Mouse (Mus musculus) stomach, embryonic 16.5 days (tissue): ENCODE results near the gene Cdc42se1. TPM values are rescaled to one million over a fixed set of nuclear protein-coding genes. Genes with fewer than 3 reads are reported as not detected.

Experiments used
- ATAC-seq: fragments of 200-750 bp; cut with Nextera tagmentation; 2 replicates; pipeline ENCODE4 v1.8.0; 2017; ENCODE audit warnings: moderate number of reproducible peaks, moderate TSS enrichment; ENCODE audit not compliant: insufficient read depth, low FRiP score
- H3K27ac ChIP-seq: fragments of 300-500 bp; sonication (generic); 2 replicates; pipeline ENCODE4 v1.5.1; 2014; ENCODE audit warnings: low read length
- H3K27me3 ChIP-seq: fragments of 300-500 bp; sonication (generic); 2 replicates; pipeline ENCODE4 v1.6.1; 2014; ENCODE audit warnings: low read length, control low read depth, mixed read lengths; ENCODE audit not compliant: control insufficient read depth, insufficient read depth
- H3K36me3 ChIP-seq: fragments of 300-500 bp; sonication (generic); 2 replicates; pipeline ENCODE4 v1.6.1; 2014; ENCODE audit warnings: low read length; ENCODE audit not compliant: control insufficient read depth, insufficient read depth
- H3K4me1 ChIP-seq: fragments of 300-500 bp; sonication (generic); 2 replicates; pipeline ENCODE4 v1.6.1; 2014; ENCODE audit warnings: low read length, control low read depth, mixed read lengths; ENCODE audit not compliant: control insufficient read depth, insufficient read depth
- H3K4me2 ChIP-seq: fragments of 300-500 bp; sonication (generic); 2 replicates; pipeline ENCODE4 v1.6.1; 2014; ENCODE audit warnings: low read depth, low read length, mixed read lengths
- H3K4me3 ChIP-seq: fragments of 300-500 bp; sonication (generic); replicated peaks from 2 replicates; pipeline ENCODE4 v1.5.1; 2014; ENCODE audit warnings: mild to moderate bottlenecking, low read length
- H3K9ac ChIP-seq: fragments of 300-500 bp; sonication (generic); 2 replicates; pipeline ENCODE4 v1.6.1; 2014; ENCODE audit warnings: low read length
- H3K9me3 ChIP-seq: fragments of 300-500 bp; sonication (generic); replicated peaks from 2 replicates; pipeline ENCODE4 v1.6.1; 2016; ENCODE audit warnings: low read length, control low read depth; ENCODE audit not compliant: control insufficient read depth
- WGBS: fragments of 180-500 bp; shearing (Covaris S2); extraction: QIAGEN DNeasy Blood & Tissue Kit; methylation state at CpG from one replicate; pipeline ENCODE4 v1.1.7; 2014; 5-methylcytosine and 5-hydroxymethylcytosine counted together
- polyA plus RNA-seq: library from polyadenylated mRNA; unstranded; fragments of >200 nt; fragmentation: Nextera tagmentation; extraction: Ambion mirVana; gene quantifications from 2 replicates; pipeline ENCODE4 v1.2.1, GENCODE M21; 2015

Cdc42se1 gene
- polyA plus RNA-seq, 1 experiment from 2014 or later: 118 TPM

DNA sequence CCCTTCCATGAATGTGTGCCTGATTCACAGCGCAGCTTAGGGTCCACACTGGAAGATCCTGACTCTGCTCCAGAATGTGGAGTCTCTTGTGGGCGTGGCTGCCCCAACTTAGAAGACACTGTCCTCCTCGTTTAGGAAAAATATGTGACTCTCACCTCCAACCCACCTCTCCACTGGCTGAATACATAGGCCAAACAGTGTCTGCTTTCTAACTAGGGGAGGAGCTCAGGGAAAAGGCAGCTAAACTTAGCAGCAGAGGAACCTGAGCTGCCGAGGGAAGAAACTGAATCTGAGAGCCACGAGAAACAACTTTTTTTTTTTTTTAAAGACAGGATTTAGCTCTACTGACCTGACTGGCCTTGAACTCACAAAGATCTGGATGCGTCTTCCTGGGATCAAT is 46.6 kb downstream of the Cdc42se1 start:
- H3K36me3 ChIP-seq: no peaks in the 10 kb centered on the region
- no peak overlapping the region for H3K27ac ChIP-seq
- H3K4me3 ChIP-seq: no peak overlapping the region
- 66% methylated on average over 6 of the region's 6 CpGs for WGBS
- H3K9ac ChIP-seq: no peak overlapping the region
- no peak for ATAC-seq
- H3K9me3 ChIP-seq: no peaks in the 10 kb centered on the region
- no peaks in the 10 kb centered on the region for H3K27me3 ChIP-seq
- H3K4me1 ChIP-seq: peaks cover 6% of the 10 kb centered on the region; the same call in 1 of the 2 replicates
- no peak overlapping the region for H3K4me2 ChIP-seq

DNA sequence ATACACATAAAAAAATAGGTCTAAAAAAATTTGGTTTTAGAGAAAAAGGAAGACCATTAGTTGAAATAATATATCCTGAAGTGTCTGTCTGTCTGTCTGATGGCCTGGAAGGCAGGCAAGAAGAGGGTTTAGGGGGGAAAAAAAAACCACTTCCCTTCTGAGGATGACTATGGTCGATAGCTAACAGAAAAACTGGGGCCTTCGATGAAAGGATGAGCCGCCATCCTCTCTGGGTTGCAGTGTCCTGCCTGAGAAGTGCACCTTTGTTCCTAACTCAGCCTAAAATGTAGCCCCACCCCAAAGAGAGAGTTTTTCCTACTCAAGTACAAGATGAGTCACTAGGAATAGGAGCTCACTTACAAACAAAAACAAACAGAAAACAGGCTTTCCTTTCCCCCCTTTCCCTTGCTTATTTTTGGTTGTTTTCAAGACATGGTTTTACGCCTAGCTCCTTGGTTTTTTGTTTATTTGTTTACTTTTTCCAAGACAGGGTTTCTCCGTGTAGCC is 47.9 kb downstream of the Cdc42se1 start:
- no peak for ATAC-seq
- H3K36me3 ChIP-seq: no peaks in the 10 kb centered on the region
- 68% methylated on average over 5 of the region's 5 CpGs for WGBS
- H3K4me2 ChIP-seq: no peak overlapping the region
- no peak overlapping the region for H3K27ac ChIP-seq
- H3K9me3 ChIP-seq: no peaks in the 10 kb centered on the region
- no peaks in the 10 kb centered on the region for H3K27me3 ChIP-seq
- H3K4me3 ChIP-seq: no peak overlapping the region
- peaks cover 10% of the 10 kb centered on the region for H3K4me1 ChIP-seq
- no peak overlapping the region for H3K9ac ChIP-seq

DNA sequence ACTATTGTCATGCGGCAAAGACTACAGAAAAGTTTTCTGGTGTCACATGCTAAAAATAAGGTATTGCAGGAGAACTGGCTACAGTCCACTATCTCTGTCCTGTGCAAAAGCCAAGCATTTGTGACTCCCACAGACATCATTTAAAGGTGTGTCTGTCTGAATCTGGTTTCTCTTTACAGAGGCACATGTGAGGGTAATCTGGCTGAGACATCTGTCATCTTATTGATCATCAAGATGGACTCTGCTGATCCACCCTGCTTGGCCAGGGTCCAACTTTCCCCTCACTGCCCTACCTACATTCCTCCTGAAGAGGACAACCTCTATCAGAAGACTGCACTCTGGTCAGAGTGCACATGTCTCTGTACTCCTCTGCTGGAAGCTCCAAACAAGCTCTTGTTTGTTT is 48.6 kb downstream of the Cdc42se1 start:
- no peak overlapping the region for H3K9ac ChIP-seq
- 0 out of 2 replicates have a peak overlapping the region, but pooled peaks have one; percentile 10 for H3K27ac ChIP-seq
- no peaks in the 10 kb centered on the region for H3K36me3 ChIP-seq
- 84% methylated on average over 1 of the region's 1 CpGs for WGBS
- H3K9me3 ChIP-seq: no peaks in the 10 kb centered on the region
- no peaks in the 10 kb centered on the region for H3K27me3 ChIP-seq
- H3K4me1 ChIP-seq: peaks cover 10% of the 10 kb centered on the region
- H3K4me3 ChIP-seq: no peak overlapping the region
- ATAC-seq: no peak
- no peak overlapping the region for H3K4me2 ChIP-seq

DNA sequence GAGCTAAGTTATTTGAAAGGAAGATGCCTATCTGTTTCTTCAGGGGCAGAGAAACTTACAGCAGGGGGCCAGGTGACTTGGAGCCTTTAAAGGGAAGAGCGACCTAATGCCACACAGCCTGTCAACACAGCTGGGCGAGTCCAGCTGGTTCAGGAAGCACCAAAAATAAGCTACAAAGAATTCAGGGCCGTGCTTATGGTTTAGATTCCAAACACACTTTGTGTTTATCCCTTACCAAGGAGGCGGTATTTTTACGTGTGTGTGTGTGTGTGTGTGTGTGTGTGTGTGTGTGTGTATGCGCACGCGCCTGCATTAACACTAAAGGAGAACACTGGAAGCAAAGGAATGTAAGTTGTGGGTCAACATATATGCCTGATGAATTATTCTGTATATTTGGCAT is 52.2 kb downstream of the Cdc42se1 start:
- H3K4me1 ChIP-seq: peaks cover 24% of the 10 kb centered on the region
- no peaks in the 10 kb centered on the region for H3K27me3 ChIP-seq
- H3K9me3 ChIP-seq: no peaks in the 10 kb centered on the region
- WGBS: 6% methylated on average over 8 of the region's 8 CpGs
- no peak for ATAC-seq
- H3K27ac ChIP-seq: peak overlapping the region; percentile 94
- H3K36me3 ChIP-seq: no peaks in the 10 kb centered on the region
- H3K9ac ChIP-seq: peak overlapping the region; percentile 90
- H3K4me3 ChIP-seq: peak overlapping the region; percentile 83
- peak overlapping the region; percentile 95 for H3K4me2 ChIP-seq

DNA sequence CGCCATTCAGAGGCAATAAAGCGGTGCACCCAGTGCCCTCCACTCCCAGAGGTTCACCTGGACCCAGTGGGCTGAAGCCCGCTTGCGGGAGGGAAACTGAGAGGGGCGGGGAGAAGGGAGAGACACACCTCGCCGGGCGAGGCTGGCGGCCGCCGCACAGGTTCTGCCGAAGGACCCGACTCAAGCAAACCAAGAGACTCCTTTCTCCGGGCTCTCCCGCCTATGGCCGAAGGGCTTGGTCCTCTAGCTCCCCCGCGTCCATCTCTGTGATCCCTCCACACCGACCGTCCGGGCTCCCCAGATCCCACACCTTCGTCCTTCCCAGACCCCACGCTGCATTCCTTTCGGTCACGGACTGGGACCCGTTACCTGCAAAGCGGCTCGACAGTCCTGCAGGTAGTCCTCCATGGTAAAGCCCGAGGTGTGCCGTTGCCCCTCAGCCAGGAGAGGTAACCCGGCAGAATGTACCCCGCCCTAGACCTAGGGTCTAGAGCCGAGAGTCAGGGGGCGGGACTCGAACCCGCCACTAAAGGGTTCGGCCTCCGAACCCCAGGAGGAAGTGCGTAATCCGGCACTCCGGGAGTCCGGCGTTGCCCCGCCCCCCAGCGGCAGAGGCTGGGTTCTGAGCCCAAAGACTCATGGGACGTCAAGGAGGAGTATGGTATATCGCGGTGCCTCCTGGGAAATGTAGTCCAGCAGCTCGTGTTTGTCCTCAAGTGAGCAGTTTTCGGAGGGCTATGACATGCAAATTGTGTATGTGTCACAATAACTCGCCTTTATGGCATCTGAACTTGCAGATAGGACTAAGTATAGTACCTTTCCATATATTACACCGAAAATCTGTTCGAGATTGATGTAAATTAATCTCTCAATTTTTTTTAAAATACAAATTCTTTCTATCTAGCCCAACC is 52.9 kb downstream of the Cdc42se1 start, which contains the start of the genes Mindy1 and Prune1:
Gene Mindy1, plus strand, starts transcription at position 130 of the 911 bp plus-strand sequence.
Gene Prune1, minus strand, starts transcription at position 861 of the 911 bp plus-strand sequence.
- peaks cover 24% of the 10 kb centered on the region for H3K4me1 ChIP-seq
- peak within 1 kb of the TSS; percentile 90 for H3K9ac ChIP-seq
- H3K36me3 ChIP-seq: no peaks in the 10 kb centered on the region
- H3K27ac ChIP-seq: peak within 1 kb of the TSS; percentile 99
- under 1% methylated on average over 53 of the region's 53 CpGs for WGBS
- H3K27me3 ChIP-seq: no peaks in the 10 kb centered on the region
- peak within 1 kb of the TSS; percentile 95 for H3K4me2 ChIP-seq
- peak within 1 kb of the TSS; percentile 83 for H3K4me3 ChIP-seq
- peak; percentile 91 for ATAC-seq
- H3K9me3 ChIP-seq: no peaks in the 10 kb centered on the region

DNA sequence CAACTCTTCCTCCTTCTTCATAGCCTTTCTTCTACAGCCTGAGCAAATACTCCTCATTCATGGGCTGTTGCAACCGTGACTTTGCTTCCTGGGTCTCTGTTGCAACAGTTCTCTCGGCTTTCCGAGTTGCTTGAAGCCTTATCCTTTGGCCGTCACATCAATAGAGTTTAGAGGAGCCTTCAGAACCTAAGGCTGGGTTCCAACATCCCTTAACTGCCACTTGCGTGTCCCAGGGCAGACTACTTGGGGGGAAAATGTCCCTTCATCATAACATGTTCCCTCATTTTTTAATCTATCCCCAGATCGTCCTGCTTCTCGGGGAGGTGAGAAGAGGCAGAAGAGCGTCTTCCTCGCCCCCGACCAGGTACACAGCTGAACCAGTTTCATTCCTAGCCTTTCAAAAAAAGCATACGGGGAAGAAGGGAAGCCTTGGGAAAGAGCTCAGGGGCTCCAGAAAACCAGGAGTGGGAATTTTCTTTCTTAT is 53.9 kb downstream of the Cdc42se1 start:
- H3K27me3 ChIP-seq: no peaks in the 10 kb centered on the region
- ATAC-seq: 0 out of 2 replicates have a peak, but pooled peaks have one; percentile 0
- WGBS: under 1% methylated on average over 11 of the region's 11 CpGs

DNA sequence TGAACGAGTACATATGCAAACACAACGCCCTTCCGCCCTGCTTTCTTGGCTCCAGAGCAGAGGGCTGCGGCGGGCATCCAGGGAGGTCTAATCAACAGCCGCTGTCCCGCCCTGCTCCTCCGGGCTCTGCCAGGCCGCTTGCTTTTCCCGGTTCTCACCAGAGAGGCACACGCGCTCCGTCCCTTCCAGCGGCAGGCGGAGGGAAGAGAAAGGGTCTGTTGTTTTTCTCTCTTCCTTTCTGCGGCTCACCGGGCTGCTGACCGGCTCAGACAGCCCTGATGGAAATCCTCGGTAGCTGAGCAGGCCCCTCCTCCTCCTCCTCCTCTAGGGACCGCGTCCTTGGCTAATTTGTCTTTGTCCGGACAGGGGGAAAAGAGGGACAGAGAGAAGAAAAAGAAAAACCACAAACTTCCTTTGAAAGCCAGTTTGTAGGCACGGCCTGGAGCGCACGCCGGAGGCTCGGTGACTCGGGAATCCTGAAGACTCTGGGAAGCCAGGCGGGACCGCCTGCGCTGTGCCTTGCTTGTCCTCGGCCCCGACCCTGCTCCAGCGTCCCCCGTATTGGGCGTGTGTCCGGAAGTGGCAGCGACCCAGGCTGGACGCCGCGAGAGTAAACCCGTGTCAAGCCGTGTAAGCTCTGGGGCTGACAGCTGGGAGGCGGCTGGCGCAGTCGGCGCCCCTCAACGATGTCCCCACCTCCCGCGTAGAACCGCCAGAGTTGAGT is 54.5 kb downstream of the Cdc42se1 start:
- Histone ChIP-seq H3K36me3 (0 out of 2 replicates have a peak, but pooled peaks cover under 1% of the 10 kb centered on the region), H3K27me3 (no peaks in the 10 kb centered on the region), H3K27ac (peak overlapping the region; percentile 99), H3K4me1 (peaks cover 18% of the 10 kb centered on the region), H3K4me3 (peak overlapping the region; percentile 83), H3K4me2 (peak overlapping the region; percentile 95), H3K9ac (peak overlapping the region; percentile 89), H3K9me3 (no peaks in the 10 kb centered on the region)
- ATAC-seq: peak; percentile 73
- WGBS: under 1% methylated on average over 51 of the region's 51 CpGs

More for the DNA sequence above, 53.9 kb downstream of the Cdc42se1 start:
- peaks cover 20% of the 10 kb centered on the region for H3K4me1 ChIP-seq
- H3K36me3 ChIP-seq: no peaks in the 10 kb centered on the region
- H3K9me3 ChIP-seq: no peaks in the 10 kb centered on the region
- peak overlapping the region; percentile 95 for H3K4me2 ChIP-seq
- peak overlapping the region; percentile 99 for H3K27ac ChIP-seq
- H3K4me3 ChIP-seq: peak overlapping the region; percentile 83
- peak overlapping the region; percentile 89 for H3K9ac ChIP-seq

DNA sequence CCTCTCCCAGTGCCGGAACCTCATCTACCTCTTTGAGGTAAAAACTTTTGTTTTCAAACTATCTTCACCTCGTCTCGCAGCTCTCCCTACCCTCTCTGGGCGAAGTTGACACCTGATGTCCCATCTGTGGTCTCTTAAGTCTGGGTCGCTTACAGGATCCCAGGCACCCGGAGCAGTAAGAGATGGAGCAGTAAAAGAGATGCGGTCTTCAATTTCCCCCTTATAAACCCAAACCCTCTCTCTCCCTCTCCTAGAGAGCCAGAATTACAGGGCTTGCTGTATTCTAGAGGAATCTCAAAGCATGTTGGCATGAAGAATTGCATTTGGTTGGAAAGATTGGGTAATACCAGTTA is 55.0 kb downstream of the Cdc42se1 start:
- ATAC-seq: no peak
- Histone ChIP-seq H3K4me2 (peak overlapping the region; percentile 95), H3K4me1 (peaks cover 18% of the 10 kb centered on the region), H3K27me3 (no peaks in the 10 kb centered on the region), H3K9ac (peak overlapping the region; percentile 89), H3K36me3 (peaks cover 6% of the 10 kb centered on the region; the same call in 1 of the 2 replicates), H3K9me3 (no peaks in the 10 kb centered on the region), H3K4me3 (peak overlapping the region; percentile 83), H3K27ac (peak overlapping the region; percentile 99)
- WGBS: 1% methylated on average over 7 of the region's 7 CpGs
